Mouse (Mus musculus) neural tube, embryonic 15.5 days (tissue): ENCODE results near the gene Nol3. TPM values are rescaled to one million over a fixed set of nuclear protein-coding genes. Genes with fewer than 3 reads are reported as not detected.

ENCODE experiments used
- ATAC-seq: fragments of 200-750 bp; cut with Nextera tagmentation; 2 replicates; pipeline ENCODE4 v1.8.0; 2017; ENCODE audit warnings: mild to moderate bottlenecking, moderate TSS enrichment, moderate library complexity; ENCODE audit not compliant: low FRiP score
- H3K27ac ChIP-seq: fragments of 300-500 bp; sonication (generic); replicated peaks from 2 replicates; pipeline ENCODE4 v1.5.1; 2015; ENCODE audit warnings: mild to moderate bottlenecking, inconsistent platforms
- H3K27me3 ChIP-seq: fragments of 300-500 bp; sonication (generic); replicated peaks from 2 replicates; pipeline ENCODE4 v1.6.1; 2015; ENCODE audit warnings: inconsistent platforms
- H3K36me3 ChIP-seq: fragments of 300-500 bp; sonication (generic); 2 replicates; pipeline ENCODE4 v1.6.1; 2015; ENCODE audit warnings: inconsistent platforms
- H3K4me1 ChIP-seq: fragments of 300-500 bp; sonication (generic); 2 replicates; pipeline ENCODE4 v1.6.1; 2015; ENCODE audit warnings: inconsistent platforms
- H3K4me2 ChIP-seq: fragments of 300-500 bp; sonication (generic); 2 replicates; pipeline ENCODE4 v1.6.1; 2015; ENCODE audit warnings: inconsistent platforms, mild to moderate bottlenecking, moderate library complexity
- H3K4me3 ChIP-seq: fragments of 300-500 bp; sonication (generic); replicated peaks from 2 replicates; pipeline ENCODE4 v1.5.1; 2015; ENCODE audit warnings: mild to moderate bottlenecking, inconsistent platforms
- H3K9ac ChIP-seq: fragments of 300-500 bp; sonication (generic); replicated peaks from 2 replicates; pipeline ENCODE4 v1.6.1; 2015; ENCODE audit warnings: mild to moderate bottlenecking, inconsistent platforms
- H3K9me3 ChIP-seq: fragments of 300-500 bp; sonication (generic); replicated peaks from 2 replicates; pipeline ENCODE4 v1.6.1; 2016; ENCODE audit warnings: inconsistent platforms
- WGBS: fragments of 180-500 bp; shearing (Covaris S2); methylation state at CpG from one replicate; pipeline ENCODE4 v1.1.7; 2015; ENCODE audit warnings: mixed read lengths; 5-methylcytosine and 5-hydroxymethylcytosine counted together
- polyA plus RNA-seq: library from polyadenylated mRNA; unstranded; fragments of >200 nt; fragmentation: Nextera tagmentation; extraction: Ambion mirVana; gene quantifications from 2 replicates; pipeline ENCODE4 v1.2.1, GENCODE M21; 2015

The Nol3 gene
- polyA plus RNA-seq, 1 experiment from 2014 or later = 6.2 TPM

DNA sequence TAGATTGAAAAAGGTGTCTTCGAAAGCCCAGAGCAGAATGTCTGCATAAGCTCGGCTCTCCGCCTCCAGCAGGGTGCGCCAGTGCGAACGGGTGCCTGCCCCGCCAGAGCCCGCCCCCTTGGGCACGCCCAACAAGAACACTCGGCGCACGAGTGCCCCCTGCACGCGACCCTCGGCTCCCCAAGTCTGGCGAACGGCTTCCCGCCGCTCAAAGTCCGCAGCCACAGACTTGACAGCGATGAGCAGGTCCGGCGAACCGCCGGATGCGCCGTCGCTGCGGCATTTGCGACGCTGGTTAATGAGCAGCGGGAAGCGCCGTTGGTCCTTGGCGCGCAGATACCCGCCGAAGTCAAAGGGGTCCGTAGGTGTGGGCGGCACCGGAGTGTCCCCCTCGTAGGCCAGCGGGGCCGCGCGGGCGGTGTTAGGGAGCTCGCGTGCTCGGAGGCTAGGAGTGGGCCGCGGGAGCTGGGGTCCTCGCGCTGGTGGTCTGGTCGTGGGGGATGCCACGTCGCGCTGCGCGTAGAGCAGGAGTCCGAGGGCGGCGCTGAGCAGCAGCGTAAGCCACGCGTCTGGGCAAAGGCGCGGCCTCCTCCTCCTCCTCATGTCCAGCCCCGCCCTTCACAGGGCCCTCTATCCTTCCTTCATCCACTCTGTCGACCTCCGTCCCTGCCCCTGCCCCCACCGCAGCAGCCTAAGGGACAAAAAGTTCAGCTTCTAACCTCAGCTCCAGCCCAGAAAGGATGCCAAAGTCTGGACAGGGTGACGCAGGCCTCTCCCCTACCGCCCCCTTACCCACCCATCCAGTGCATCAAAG, 21.6 kb upstream of the Nol3 start:
- H3K4me3 ChIP-seq = peak overlapping the region; percentile 64
- WGBS = under 1% methylated on average over 74 of the region's 74 CpGs
- H3K27ac ChIP-seq = peak overlapping the region; percentile 85

GRCm38 (mm10) chr8:105254966-105255350, 21.0 kb upstream of the Nol3 start, which contains the start of gene B3gnt9:
B3gnt9 (minus strand) TSS chr8:105255153.
- Histone ChIP-seq H3K27me3 (peaks cover 41% of the 10 kb centered on the region), H3K4me2 (peak within 1 kb of the TSS; percentile 97), H3K27ac (peak within 1 kb of the TSS; percentile 85), H3K36me3 (peaks cover 27% of the 10 kb centered on the region), H3K9ac (peak within 1 kb of the TSS; percentile 73), H3K4me1 (peaks cover 37% of the 10 kb centered on the region), H3K9me3 (no peaks in the 10 kb centered on the region), H3K4me3 (peak within 1 kb of the TSS; percentile 64)
- peak; percentile 34; the same call in 1 of the 2 replicates for ATAC-seq
- WGBS = under 1% methylated on average over 14 of the region's 14 CpGs

More for the DNA sequence above, 21.6 kb upstream of the Nol3 start:
- Histone ChIP-seq H3K4me2 (peak overlapping the region; percentile 97), H3K27me3 (peaks cover 36% of the 10 kb centered on the region), H3K4me1 (peaks cover 31% of the 10 kb centered on the region), H3K36me3 (peaks cover 33% of the 10 kb centered on the region), H3K9me3 (no peaks in the 10 kb centered on the region), H3K9ac (peak overlapping the region; percentile 73)
- peak; percentile 85 for ATAC-seq

- WGBS = 70% methylated on average over 7 of the region's 7 CpGs
- peaks cover 63% of the 10 kb centered on the region for H3K27me3 ChIP-seq
- H3K4me2 ChIP-seq = no peak overlapping the region
- H3K4me3 ChIP-seq = no peak overlapping the region
- peaks cover 38% of the 10 kb centered on the region for H3K4me1 ChIP-seq
- no peak for ATAC-seq
- H3K9ac ChIP-seq = no peak overlapping the region
- 0 out of 2 replicates have a peak, but pooled peaks cover 4% of the 10 kb centered on the region for H3K36me3 ChIP-seq
- H3K27ac ChIP-seq = no peak overlapping the region
- no peaks in the 10 kb centered on the region for H3K9me3 ChIP-seq
Observed at GRCm38 (mm10) chr8:105257318-105258114, 18.4 kb upstream of the Nol3 start.

DNA sequence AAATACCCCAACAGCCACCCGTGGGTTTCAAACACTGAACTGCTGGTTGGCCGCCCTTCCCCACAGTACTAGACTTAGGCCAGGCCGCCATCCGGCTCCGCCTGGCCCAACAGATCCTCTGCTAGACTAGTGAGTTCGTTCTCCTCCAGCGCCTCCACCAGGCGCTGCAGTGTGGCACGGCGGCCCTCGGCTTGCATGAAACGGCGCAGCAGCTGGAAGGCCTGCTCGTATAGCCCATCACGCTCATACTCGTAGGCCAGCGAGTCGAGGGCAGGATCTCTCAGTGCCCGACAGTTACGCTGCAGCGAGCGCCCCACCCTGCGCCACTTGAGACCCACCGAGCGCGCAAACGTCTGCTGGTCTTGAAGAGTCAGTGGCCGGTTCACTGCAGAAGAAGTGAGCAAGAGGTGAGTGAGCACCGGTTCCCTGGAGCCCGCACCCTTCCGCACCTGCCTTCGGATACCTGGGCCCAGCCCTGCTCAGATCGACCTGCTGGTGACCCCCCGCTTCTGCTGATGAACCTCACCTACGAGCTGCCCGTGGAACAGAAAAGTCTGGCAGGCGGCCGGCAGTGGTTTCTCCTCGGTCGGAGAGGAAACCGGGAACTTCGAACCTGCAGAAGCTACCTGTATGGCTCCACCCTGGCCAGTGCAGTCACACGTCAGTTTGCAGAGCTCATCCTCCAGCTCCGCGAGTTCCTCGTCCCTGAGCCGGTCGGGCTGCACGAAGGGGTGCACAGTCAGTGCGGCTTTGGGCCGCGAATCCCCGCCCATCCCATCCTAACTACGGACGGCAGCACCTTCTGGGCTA, 16.8 kb upstream of the Nol3 start:
- H3K27me3 ChIP-seq = peaks cover 77% of the 10 kb centered on the region
- H3K4me1 ChIP-seq = peaks cover 35% of the 10 kb centered on the region
- 4% methylated on average over 55 of the region's 55 CpGs for WGBS
- H3K27ac ChIP-seq = no peak overlapping the region
- peak overlapping the region; percentile 18; the same call in 1 of the 2 replicates for H3K9ac ChIP-seq
- H3K9me3 ChIP-seq = no peaks in the 10 kb centered on the region
- H3K4me3 ChIP-seq = peak overlapping the region; percentile 41
- H3K4me2 ChIP-seq = peak overlapping the region; percentile 82
- no peaks in the 10 kb centered on the region for H3K36me3 ChIP-seq
- ATAC-seq = peak; percentile 20; the same call in 1 of the 2 replicates

DNA sequence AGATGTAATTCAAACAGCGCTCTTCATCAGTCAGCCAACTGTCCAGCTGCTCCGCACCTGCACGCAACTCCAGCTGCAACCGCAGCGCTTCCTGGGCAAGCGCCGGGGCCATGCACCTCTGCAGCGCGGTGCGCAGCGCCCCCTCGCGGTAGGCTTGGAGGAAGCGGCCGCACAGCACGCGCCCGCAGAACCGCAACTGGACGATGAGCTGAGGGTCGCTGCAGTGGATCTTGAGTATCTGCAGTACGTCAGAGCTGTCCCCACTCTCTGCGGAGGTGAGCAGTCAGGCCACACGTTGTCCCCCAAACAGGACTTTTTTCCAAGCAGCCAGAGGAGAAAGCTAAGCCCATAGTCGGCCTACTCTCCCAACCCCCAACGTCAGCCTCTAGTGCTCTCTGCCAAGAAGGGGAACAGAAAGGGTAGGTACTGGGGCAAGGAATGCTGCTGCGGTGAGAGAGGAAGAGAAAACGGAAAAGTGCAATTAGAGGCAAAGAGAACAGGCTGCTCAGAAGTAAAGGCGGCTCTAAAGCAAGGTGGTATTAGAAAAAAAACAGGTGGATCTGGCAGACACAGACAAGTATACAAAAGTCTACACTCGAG, 16.1 kb upstream of the Nol3 start:
- Histone ChIP-seq H3K27ac (no peak overlapping the region), H3K9ac (peak overlapping the region; percentile 18; the same call in 1 of the 2 replicates)
- ATAC-seq = peak; percentile 62; the same call in 1 of the 2 replicates

DNA sequence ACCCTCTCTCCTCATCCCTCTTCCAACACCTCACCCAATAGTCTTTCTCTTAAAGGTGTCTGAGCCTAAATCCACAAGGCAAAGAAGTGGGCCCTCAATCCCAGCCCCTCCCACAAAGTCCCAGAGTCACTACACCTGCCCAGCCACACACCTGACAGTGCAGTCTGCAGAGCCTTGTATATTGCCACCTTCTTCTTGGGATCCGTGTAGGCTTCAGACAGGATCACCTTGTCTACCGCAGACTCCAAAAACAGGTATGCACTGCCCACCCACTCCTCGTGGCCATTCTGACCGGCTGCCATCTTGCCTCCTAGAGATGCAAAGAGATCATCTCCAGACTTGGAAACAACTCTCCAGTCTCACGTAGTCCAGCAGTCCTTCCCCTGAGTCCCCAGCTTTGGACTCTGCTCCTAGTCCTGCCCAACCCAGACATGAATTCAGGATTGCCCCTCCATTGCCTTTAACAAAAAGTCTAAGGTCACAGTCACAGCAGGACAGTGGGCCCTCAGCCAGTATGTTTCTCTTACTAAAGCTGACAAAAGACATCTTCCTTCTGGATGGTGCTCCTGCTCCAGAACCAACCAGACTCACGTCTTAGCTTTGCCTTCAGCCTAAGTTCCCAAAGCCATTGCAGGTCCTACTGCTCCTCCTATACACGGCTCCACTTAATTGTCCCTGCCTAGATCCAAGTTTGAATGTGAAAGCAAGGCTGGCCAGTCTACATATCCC, 15.4 kb upstream of the Nol3 start:
- Histone ChIP-seq H3K4me1 (peaks cover 32% of the 10 kb centered on the region), H3K9ac (no peak overlapping the region), H3K27ac (no peak overlapping the region), H3K36me3 (no peaks in the 10 kb centered on the region), H3K4me2 (no peak overlapping the region), H3K9me3 (no peaks in the 10 kb centered on the region), H3K27me3 (peaks cover 87% of the 10 kb centered on the region), H3K4me3 (no peak overlapping the region)
- no peak for ATAC-seq
- 67% methylated on average over 7 of the region's 7 CpGs for WGBS

More for the DNA sequence above, 16.1 kb upstream of the Nol3 start:
- peaks cover 34% of the 10 kb centered on the region for H3K4me1 ChIP-seq
- H3K36me3 ChIP-seq = no peaks in the 10 kb centered on the region
- H3K4me2 ChIP-seq = peak overlapping the region; percentile 82
- H3K27me3 ChIP-seq = peaks cover 83% of the 10 kb centered on the region
- H3K4me3 ChIP-seq = peak overlapping the region; percentile 41
- H3K9me3 ChIP-seq = no peaks in the 10 kb centered on the region
- WGBS = 3% methylated on average over 30 of the region's 30 CpGs

DNA sequence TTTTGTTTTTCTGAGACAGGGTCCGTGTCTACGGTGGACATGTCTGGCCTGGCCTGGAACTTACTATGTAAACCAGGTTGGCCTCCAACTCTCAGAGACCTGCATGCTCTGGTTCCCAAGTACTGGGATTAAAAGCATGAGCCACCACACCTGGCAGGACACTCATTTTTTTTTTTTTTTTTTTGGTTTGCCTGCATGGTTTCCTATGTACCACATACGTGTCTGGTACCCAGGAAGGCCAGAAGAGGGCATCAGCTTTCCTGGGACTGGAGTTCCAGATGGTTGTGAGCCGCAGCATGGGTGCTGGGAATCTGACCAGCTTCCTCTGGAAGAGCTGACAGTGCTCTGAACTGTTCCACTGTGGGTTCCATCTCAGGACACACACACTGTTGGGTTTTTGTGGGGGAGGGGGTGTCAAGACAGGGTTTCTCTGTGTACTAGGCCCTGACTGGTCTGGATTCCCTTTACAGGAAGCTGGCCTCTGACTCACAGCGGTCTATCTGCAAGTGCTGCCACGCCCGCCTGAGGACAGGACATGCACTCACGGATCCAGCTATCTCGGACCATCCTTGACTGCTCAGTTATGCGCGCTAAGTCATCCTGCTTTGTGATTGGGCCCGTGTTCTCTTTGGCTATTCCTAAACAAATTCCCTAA, 14.5 kb upstream of the Nol3 start:
- Histone ChIP-seq H3K4me3 (no peak overlapping the region), H3K9ac (no peak overlapping the region), H3K36me3 (no peaks in the 10 kb centered on the region), H3K9me3 (no peaks in the 10 kb centered on the region), H3K27me3 (peaks cover 87% of the 10 kb centered on the region), H3K27ac (no peak overlapping the region), H3K4me1 (peaks cover 32% of the 10 kb centered on the region), H3K4me2 (no peak overlapping the region)
- 86% methylated on average over 12 of the region's 12 CpGs for WGBS
- no peak for ATAC-seq

DNA sequence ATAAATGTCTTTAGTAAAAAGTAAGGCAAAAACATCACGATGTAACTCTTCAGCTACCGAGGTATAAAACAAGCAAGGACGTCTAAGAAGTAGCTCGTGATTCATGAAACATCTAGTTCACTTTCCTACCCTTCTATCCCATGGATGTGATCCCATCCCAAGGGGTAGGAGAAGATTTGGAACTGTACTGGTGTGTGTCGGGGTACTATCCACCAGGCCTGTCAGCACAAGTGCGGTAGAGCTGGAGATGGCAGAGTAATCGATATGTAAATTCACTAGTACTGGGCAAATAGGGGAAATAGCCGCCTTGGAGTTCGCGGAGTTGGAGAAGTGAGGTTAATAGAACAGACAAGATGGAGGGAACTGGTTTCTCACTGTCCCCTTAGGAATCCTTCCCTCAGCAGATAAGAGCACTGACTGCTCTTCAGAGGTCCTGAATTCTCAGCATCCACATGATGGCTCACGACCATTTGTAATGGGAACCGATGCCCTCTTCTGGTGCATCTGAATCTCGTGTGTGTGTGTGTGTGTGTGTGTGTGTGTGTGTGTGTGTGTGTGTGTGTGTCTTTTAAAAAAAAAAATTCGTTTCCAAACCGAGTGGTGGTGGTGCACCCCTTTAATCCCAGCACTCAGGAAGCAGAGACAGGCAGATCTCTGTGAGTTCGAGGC, 12.6 kb upstream of the Nol3 start:
- Histone ChIP-seq H3K36me3 (no peaks in the 10 kb centered on the region), H3K27me3 (peaks cover 91% of the 10 kb centered on the region), H3K9me3 (no peaks in the 10 kb centered on the region), H3K9ac (no peak overlapping the region), H3K4me3 (peak overlapping the region; percentile 64), H3K4me1 (peaks cover 45% of the 10 kb centered on the region), H3K4me2 (0 out of 2 replicates have a peak overlapping the region, but pooled peaks have one; percentile 92), H3K27ac (no peak overlapping the region)
- ATAC-seq = no peak
- WGBS = 41% methylated on average over 16 of the region's 16 CpGs

DNA sequence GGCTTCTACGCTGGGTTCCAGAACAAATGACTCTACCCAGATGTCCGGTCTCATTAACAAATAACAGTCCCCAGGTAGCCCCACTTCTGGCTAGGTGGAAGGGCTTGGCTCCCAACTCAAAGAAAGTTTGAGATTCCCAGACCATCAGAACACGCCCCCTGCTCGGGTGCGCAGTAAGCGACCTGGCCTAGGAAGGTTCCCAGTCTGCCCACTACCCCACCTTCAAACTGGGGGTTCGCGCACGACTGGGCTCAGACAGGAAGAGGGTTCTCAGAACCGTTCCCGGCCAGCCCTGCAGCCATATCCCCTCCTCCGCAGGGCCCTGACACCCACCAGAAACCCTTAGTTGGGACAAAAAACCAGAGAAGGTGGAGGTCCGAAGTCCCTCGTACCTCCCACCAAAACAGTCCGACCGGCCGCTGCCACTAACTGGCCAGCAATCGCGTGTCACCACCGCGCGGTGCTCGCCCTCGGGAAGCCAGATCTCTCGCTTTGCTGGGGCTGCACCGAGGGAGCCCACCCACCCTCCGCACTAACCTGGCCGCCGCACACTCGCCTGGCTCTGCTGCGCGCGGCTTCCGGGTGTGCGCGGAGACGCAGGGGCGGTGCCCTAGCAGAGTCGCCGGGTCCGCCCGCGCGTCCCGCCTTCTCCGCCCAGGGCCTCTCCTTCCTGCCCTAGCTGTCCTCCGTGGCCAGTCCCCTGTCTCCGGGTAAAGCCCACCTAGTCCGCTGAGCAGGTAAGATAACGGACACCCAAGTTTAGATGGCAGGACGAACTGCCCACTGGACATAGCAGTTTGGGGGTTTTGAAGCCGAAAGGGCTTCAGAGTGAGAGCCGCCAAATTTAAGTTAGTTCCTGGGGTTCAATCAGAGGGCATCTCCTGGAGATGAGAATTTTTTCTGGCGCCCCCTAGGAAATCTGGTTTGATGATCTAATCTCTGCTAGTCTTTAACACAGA, 11.6 kb upstream of the Nol3 start, which contains the start of the genes Tradd and Fbxl8:
TSS of gene Tradd (minus strand) at position 586 of the 959 bp plus-strand sequence.
TSS of gene Fbxl8 (plus strand) at position 625 of the 959 bp plus-strand sequence.
- Histone ChIP-seq H3K4me2 (peak within 1 kb of the TSS; percentile 92), H3K9ac (peak within 1 kb of the TSS; percentile 49), H3K27ac (no peak within 1 kb of the TSS), H3K27me3 (peaks cover 90% of the 10 kb centered on the region), H3K36me3 (no peaks in the 10 kb centered on the region), H3K9me3 (no peaks in the 10 kb centered on the region), H3K4me1 (peaks cover 45% of the 10 kb centered on the region), H3K4me3 (peak within 1 kb of the TSS; percentile 64)
- ATAC-seq = no peak
- under 1% methylated on average over 54 of the region's 54 CpGs for WGBS
